Mouse (Mus musculus): ENCODE measurements around the gene Slc11a2.

GRCm38 (mm10) chr15:100379658-100380057 is 45.2 kb downstream of the Slc11a2 start:
- TF ChIP-seq CTCF (conservative IDR thresholded peaks at IDR 0.05; ENCODE audit: low read length) (no peak), POU5F1 (IDR thresholded peaks at IDR 0.05; ENCODE audit: borderline replicate concordance, low read length) (no peak), NANOG (IDR thresholded peaks at IDR 0.05; ENCODE audit: borderline replicate concordance, low read length) (no peak)

Measured in E14TG2a.4 (cell line).